Mouse (Mus musculus) stomach, embryonic 16.5 days (tissue): ENCODE data around the gene Kctd19. TPM values are rescaled to one million over a fixed set of nuclear protein-coding genes. Genes with fewer than 3 reads are reported as not detected.

Experiments
- ATAC-seq: fragments of 200-750 bp; cut with Nextera tagmentation; 2 replicates; pipeline ENCODE4 v1.8.0; 2017; ENCODE audit warnings: moderate number of reproducible peaks, moderate TSS enrichment; ENCODE audit not compliant: insufficient read depth, low FRiP score
- H3K27ac ChIP-seq: fragments of 300-500 bp; sonication (generic); 2 replicates; pipeline ENCODE4 v1.5.1; 2014; ENCODE audit warnings: low read length
- H3K27me3 ChIP-seq: fragments of 300-500 bp; sonication (generic); 2 replicates; pipeline ENCODE4 v1.6.1; 2014; ENCODE audit warnings: low read length, control low read depth, mixed read lengths; ENCODE audit not compliant: control insufficient read depth, insufficient read depth
- H3K36me3 ChIP-seq: fragments of 300-500 bp; sonication (generic); 2 replicates; pipeline ENCODE4 v1.6.1; 2014; ENCODE audit warnings: low read length; ENCODE audit not compliant: control insufficient read depth, insufficient read depth
- H3K4me1 ChIP-seq: fragments of 300-500 bp; sonication (generic); 2 replicates; pipeline ENCODE4 v1.6.1; 2014; ENCODE audit warnings: low read length, control low read depth, mixed read lengths; ENCODE audit not compliant: control insufficient read depth, insufficient read depth
- H3K4me2 ChIP-seq: fragments of 300-500 bp; sonication (generic); 2 replicates; pipeline ENCODE4 v1.6.1; 2014; ENCODE audit warnings: low read depth, low read length, mixed read lengths
- H3K4me3 ChIP-seq: fragments of 300-500 bp; sonication (generic); replicated peaks from 2 replicates; pipeline ENCODE4 v1.5.1; 2014; ENCODE audit warnings: mild to moderate bottlenecking, low read length
- H3K9ac ChIP-seq: fragments of 300-500 bp; sonication (generic); 2 replicates; pipeline ENCODE4 v1.6.1; 2014; ENCODE audit warnings: low read length
- H3K9me3 ChIP-seq: fragments of 300-500 bp; sonication (generic); replicated peaks from 2 replicates; pipeline ENCODE4 v1.6.1; 2016; ENCODE audit warnings: low read length, control low read depth; ENCODE audit not compliant: control insufficient read depth
- WGBS: fragments of 180-500 bp; shearing (Covaris S2); extraction: QIAGEN DNeasy Blood & Tissue Kit; methylation state at CpG from one replicate; pipeline ENCODE4 v1.1.7; 2014; 5-methylcytosine and 5-hydroxymethylcytosine counted together
- polyA plus RNA-seq: library from polyadenylated mRNA; unstranded; fragments of >200 nt; fragmentation: Nextera tagmentation; extraction: Ambion mirVana; gene quantifications from 2 replicates; pipeline ENCODE4 v1.2.1, GENCODE M21; 2015

The Kctd19 gene
- polyA plus RNA-seq: not detected in 2 replicates

DNA sequence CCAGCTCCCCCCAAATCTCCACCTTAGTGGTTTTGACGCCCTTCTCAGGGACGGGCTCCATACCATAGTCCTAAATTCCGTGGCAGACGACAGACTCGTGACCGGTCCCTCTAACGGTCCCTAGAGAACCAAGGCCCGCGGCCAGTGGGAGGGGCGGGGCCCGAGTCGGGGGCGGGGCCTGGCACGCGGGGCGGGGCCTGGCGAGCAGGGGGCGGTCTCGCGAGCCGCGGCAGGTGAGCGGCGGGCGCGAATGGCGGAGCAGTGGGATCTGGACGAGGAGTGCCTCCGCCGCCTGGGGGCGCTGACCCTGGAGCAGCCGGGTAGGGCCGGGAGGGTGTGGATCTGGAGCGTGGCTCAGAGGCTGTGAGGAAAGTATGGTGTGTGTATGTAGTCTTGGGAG, at the start of gene Kctd19, which contains the start of gene Lrrc36:
Gene Kctd19 (minus strand): TSS at position 112 of the 400 bp plus-strand sequence.
Gene Lrrc36 (plus strand): TSS at position 181 of the 400 bp plus-strand sequence.
- peak within 1 kb of the TSS; percentile 49; the same call in 1 of the 2 replicates for H3K9ac ChIP-seq
- H3K9me3 ChIP-seq: no peaks in the 10 kb centered on the region
- no peak within 1 kb of the TSS for H3K27ac ChIP-seq
- WGBS: 2% methylated on average over 34 of the region's 34 CpGs
- H3K36me3 ChIP-seq: no peaks in the 10 kb centered on the region
- peak; percentile 81 for ATAC-seq
- peak within 1 kb of the TSS; percentile 26 for H3K4me3 ChIP-seq
- H3K27me3 ChIP-seq: peaks cover 16% of the 10 kb centered on the region; the same call in 1 of the 2 replicates
- peak within 1 kb of the TSS; percentile 51 for H3K4me2 ChIP-seq
- H3K4me1 ChIP-seq: 0 out of 2 replicates have a peak, but pooled peaks cover 2% of the 10 kb centered on the region

DNA sequence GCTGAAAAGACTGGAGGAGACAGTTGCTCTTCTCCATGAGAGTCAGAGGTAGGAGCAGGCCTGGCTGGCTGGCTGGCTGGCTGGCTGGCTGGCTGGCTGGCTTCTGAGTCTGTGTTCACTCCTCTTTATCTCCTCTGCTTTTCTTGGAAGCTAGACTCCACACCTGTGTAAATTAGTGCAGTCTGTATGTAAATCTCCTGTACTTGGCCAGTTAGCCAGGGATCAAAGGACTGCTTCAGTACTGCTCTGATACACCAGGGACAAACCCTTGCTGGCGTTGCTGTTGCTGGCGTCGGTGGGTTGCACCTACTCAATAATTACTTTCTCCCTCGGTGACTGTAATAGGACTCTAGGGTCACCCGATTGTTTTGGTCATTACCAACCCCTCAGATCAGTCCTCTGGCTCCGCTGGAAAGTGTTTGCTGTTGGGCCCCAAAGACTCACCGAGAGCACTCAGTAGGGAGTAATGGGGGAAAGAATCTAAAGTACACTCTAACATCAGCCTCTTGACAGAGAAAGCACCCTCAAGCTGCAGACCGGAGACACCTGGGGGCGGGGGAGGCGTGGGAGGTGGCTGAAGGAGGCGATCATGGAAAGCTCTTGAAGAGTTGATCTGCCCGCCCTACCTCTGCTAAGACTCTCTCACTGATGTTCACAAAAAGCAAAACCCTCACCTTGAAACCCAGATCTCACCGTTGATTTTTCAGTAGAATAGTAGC, 47.9 kb upstream of the Kctd19 start:
- no peaks in the 10 kb centered on the region for H3K9me3 ChIP-seq
- no peak overlapping the region for H3K9ac ChIP-seq
- H3K4me3 ChIP-seq: no peak overlapping the region
- no peak overlapping the region for H3K4me2 ChIP-seq
- H3K36me3 ChIP-seq: no peaks in the 10 kb centered on the region
- 53% methylated on average over 13 of the region's 13 CpGs for WGBS
- ATAC-seq: no peak
- H3K27me3 ChIP-seq: no peaks in the 10 kb centered on the region; the same call in 1 of the 2 replicates
- H3K4me1 ChIP-seq: no peaks in the 10 kb centered on the region
- no peak overlapping the region for H3K27ac ChIP-seq

DNA sequence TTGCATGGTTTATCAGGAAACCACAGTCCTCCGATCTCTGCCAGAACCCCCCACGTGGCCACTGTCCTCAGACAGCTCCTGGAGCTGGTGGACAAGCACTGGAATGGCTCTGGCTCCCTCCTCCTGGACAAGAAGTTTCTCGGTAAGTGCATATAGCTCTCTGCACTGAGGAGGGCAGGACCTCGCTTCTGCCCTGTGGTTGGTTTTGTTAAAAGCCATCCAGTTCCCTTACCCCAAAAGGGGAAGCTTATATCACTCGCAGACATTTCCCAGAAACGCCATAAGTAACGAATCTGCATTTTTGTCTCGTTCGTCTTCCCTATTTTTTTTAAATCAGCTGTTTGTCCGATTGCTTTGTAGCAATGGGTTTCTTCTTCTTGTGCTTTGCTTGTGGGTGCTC, 41.9 kb upstream of the Kctd19 start:
- H3K4me2 ChIP-seq: no peak overlapping the region
- no peak overlapping the region for H3K9ac ChIP-seq
- no peaks in the 10 kb centered on the region for H3K9me3 ChIP-seq
- H3K36me3 ChIP-seq: no peaks in the 10 kb centered on the region
- ATAC-seq: no peak
- H3K27me3 ChIP-seq: no peaks in the 10 kb centered on the region; the same call in 1 of the 2 replicates
- H3K27ac ChIP-seq: no peak overlapping the region
- WGBS: 36% methylated on average over 10 of the region's 10 CpGs
- no peaks in the 10 kb centered on the region for H3K4me1 ChIP-seq
- no peak overlapping the region for H3K4me3 ChIP-seq

DNA sequence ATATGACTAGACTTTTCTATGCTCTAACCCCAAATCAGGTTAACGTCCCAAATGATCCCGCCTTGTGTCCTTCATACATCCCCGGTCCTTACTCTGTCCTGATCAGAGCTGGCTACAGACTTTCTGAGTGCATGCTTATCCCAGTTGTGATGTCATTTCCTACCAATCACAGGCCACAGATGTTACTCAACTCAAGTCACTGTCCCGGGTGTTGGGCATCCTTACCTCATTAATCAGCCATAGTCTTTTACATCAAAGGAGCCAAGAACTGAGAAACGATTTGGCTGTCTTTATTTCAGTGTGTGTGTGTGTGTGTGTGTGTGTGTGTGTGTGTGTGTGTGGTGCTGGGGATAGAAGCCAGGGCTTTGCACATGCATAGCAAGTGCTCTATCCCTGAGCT, 40.8 kb upstream of the Kctd19 start:
- 54% methylated on average over 5 of the region's 5 CpGs for WGBS
- Histone ChIP-seq H3K4me1 (no peaks in the 10 kb centered on the region), H3K9ac (no peak overlapping the region), H3K4me2 (no peak overlapping the region), H3K4me3 (no peak overlapping the region), H3K36me3 (no peaks in the 10 kb centered on the region), H3K27ac (no peak overlapping the region), H3K9me3 (no peaks in the 10 kb centered on the region), H3K27me3 (no peaks in the 10 kb centered on the region)
- ATAC-seq: no peak

DNA sequence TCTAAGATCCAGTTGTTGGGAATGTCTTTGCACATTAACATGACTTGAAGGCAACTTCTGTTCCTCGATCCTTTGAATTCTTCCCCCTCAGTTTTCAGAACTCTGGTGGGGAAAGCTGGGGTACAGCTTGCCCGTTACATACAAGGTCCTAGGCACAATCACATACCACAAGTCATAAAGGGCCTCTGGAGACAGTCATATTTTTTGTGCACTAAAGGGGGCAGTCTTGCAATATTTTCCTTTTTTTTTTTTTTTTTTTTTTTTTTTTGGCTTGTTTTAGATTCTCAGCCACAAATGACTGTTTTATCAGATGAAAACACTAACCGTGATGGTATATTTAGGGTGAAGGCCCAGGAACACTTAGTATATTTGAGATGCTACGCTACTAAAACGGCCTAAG, 40.0 kb upstream of the Kctd19 start:
- no peak for ATAC-seq
- Histone ChIP-seq H3K27ac (no peak overlapping the region), H3K9ac (no peak overlapping the region), H3K36me3 (no peaks in the 10 kb centered on the region), H3K4me2 (no peak overlapping the region), H3K27me3 (no peaks in the 10 kb centered on the region), H3K9me3 (no peaks in the 10 kb centered on the region), H3K4me3 (no peak overlapping the region), H3K4me1 (no peaks in the 10 kb centered on the region)
- 69% methylated on average over 5 of the region's 5 CpGs for WGBS

DNA sequence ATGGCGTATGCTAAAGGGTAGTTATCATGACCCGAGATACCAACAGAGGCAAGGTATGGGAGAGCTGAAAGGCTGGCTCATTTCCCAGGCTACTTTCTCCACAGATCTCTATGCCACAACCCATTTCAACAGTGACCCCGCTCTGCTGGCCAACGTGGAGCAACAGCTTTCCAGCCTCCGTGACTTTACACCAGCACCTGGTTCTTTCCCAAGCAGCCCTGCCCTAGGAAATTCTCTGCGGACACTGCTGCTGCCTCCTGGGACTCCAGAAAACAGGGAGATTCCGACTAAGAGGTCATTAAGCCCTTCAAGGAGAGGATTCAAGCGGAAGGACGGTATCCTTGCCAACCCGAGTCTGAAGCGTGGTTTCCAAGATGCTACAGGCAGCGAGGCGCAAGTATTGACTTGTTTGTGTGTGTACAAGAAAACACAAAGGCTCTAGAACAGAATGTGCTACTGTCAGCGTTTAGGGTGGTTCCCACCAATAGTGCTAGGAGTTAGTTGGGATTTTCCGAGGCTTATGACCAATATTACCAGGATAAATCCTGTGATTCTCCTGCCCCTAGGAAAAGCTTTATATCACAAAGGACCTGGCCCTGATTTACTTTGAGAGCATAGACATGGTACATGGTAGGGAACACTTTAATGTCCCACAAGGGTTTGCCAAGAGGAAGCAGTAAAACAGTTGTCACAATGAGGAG, 38.8 kb upstream of the Kctd19 start:
- no peak overlapping the region for H3K4me2 ChIP-seq
- no peak overlapping the region for H3K9ac ChIP-seq
- H3K27me3 ChIP-seq: no peaks in the 10 kb centered on the region
- H3K9me3 ChIP-seq: no peaks in the 10 kb centered on the region
- 55% methylated on average over 15 of the region's 15 CpGs for WGBS
- H3K4me1 ChIP-seq: no peaks in the 10 kb centered on the region
- H3K36me3 ChIP-seq: no peaks in the 10 kb centered on the region
- no peak for ATAC-seq
- no peak overlapping the region for H3K27ac ChIP-seq
- H3K4me3 ChIP-seq: no peak overlapping the region

DNA sequence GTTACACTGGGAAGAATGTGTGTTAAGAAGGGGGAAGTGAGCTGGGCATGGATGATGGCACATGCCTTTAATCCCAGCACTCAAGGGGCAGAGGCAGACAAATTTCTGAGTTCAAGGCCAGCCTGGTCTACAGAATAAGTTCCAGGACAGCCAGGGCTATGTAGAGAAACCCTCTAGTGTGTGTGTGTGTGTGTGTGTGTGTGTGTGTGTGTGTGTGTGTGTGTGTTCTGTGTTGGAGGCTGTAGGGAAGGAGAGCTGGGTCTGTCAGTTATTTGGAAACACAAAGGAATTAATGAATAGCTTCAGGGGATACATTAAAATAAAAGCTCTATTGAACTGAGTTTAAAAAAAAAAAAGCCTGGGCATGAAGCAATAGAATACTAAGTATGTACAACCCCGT, 37.7 kb upstream of the Kctd19 start:
- Histone ChIP-seq H3K4me3 (no peak overlapping the region), H3K27me3 (no peaks in the 10 kb centered on the region), H3K4me1 (no peaks in the 10 kb centered on the region), H3K9me3 (no peaks in the 10 kb centered on the region), H3K27ac (no peak overlapping the region), H3K36me3 (no peaks in the 10 kb centered on the region), H3K9ac (no peak overlapping the region), H3K4me2 (no peak overlapping the region)
- 75% methylated on average over 1 of the region's 1 CpGs for WGBS
- no peak for ATAC-seq

DNA sequence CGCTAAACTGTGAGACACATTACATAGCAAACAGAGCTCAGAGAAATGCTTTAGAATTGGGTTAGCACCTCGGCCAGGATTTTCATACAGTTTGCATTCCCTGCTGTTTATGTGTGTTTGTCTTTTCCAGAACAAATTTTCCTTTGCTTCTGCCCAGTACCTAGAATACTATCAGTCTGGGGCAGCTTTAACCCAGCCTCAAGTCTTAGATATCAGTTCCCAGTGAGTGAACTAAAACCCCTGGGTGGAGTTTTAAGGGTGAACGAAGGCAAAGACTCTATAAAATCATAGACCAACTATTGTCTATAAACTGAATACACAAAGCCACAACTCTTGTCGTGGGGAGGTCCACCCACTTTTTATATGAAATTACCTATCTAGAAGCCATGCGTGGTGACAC, 35.3 kb upstream of the Kctd19 start:
- Histone ChIP-seq H3K4me3 (no peak overlapping the region), H3K9me3 (no peaks in the 10 kb centered on the region), H3K27me3 (no peaks in the 10 kb centered on the region), H3K9ac (no peak overlapping the region), H3K36me3 (no peaks in the 10 kb centered on the region), H3K4me2 (no peak overlapping the region), H3K4me1 (peaks cover 6% of the 10 kb centered on the region; the same call in 1 of the 2 replicates), H3K27ac (no peak overlapping the region)
- ATAC-seq: no peak
- WGBS: 74% methylated on average over 5 of the region's 5 CpGs

DNA sequence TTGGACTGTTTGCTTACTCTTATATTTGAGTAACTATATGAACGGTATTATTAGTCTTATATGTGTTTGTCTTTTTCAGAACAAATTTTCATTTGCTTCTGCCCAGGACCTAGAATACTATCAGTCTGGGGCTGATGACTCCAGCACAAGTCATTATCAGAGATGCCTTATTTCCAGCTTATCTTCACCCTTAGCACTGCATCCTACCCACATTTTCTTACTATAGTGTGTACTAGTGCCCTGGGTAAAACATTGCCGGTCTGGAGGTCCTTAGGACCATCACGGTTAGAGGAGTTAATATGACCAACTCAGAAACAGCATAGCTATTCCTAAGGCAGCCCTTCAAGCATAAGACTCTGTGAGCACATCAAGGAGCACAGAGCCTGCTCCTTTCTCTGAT, 34.9 kb upstream of the Kctd19 start:
- peaks cover 6% of the 10 kb centered on the region; the same call in 1 of the 2 replicates for H3K4me1 ChIP-seq
- H3K4me2 ChIP-seq: no peak overlapping the region
- no peak for ATAC-seq
- no peaks in the 10 kb centered on the region for H3K27me3 ChIP-seq
- H3K9me3 ChIP-seq: no peaks in the 10 kb centered on the region
- H3K36me3 ChIP-seq: no peaks in the 10 kb centered on the region
- no peak overlapping the region for H3K9ac ChIP-seq
- no peak overlapping the region for H3K4me3 ChIP-seq
- no peak overlapping the region for H3K27ac ChIP-seq
- 82% methylated on average over 3 of the region's 3 CpGs for WGBS
